Mouse (Mus musculus) myocyte (in vitro differentiated cells): ENCODE data around the gene Gm525. TPM values are rescaled to one million over a fixed set of nuclear protein-coding genes. Genes with fewer than 3 reads are reported as not detected.

Experiments
- H3K27me3 ChIP-seq: one replicate; pipeline ENCODE4 v1.6.1; 2011; ENCODE audit not compliant: control insufficient read depth, insufficient read depth, insufficient read length
- H3K36me3 ChIP-seq: one replicate; pipeline ENCODE4 v1.6.1; 2011; ENCODE audit not compliant: control insufficient read depth, insufficient read depth
- H3K4me2 ChIP-seq: one replicate; pipeline ENCODE4 v1.6.1; 2011; ENCODE audit warnings: low read depth, control low read depth
- H3K4me3 ChIP-seq: one replicate; pipeline ENCODE4 v1.5.1; 2011; ENCODE audit warnings: mild to moderate bottlenecking, control low read depth, moderate library complexity
- H3K79me2 ChIP-seq: one replicate; pipeline ENCODE4 v1.6.1; 2011; ENCODE audit not compliant: control insufficient read depth, insufficient read depth
- H3ac ChIP-seq: one replicate; pipeline ENCODE4 v1.6.1; 2011; ENCODE audit not compliant: control insufficient read depth, insufficient read length
- CEBPB ChIP-seq: IDR thresholded peaks from 2 replicates; pipeline ENCODE4 v1.6.1; 2011; ENCODE audit warnings: mild to moderate bottlenecking, moderate library complexity; ENCODE audit not compliant: poor library complexity, insufficient read depth, severe bottlenecking
- E2F4 ChIP-seq: IDR thresholded peaks from one replicate; pipeline ENCODE4 v1.6.1; 2011; ENCODE audit warnings: mild to moderate bottlenecking, control low read depth, moderate library complexity; ENCODE audit not compliant: insufficient read depth
- MAX ChIP-seq: IDR thresholded peaks from one replicate; pipeline ENCODE4 v1.6.1; 2011; ENCODE audit warnings: low read depth, mild to moderate bottlenecking, control low read depth
- MYOD1 ChIP-seq, 3 experiments: IDR thresholded peaks; one replicate each; pipeline ENCODE4 v1.6.1; 2011; ENCODE audit warnings: control low read depth in 2 of 3, low read depth in 2 of 3, mild to moderate bottlenecking in 2 of 3, moderate library complexity in 1 of 3; ENCODE audit not compliant: insufficient read length in 2 of 3, control insufficient read depth in 1 of 3
- MYOG ChIP-seq, 3 experiments: IDR thresholded peaks; one replicate each; pipeline ENCODE4 v1.6.1; 2011; ENCODE audit warnings: control low read depth in 2 of 3, low read depth in 2 of 3, mild to moderate bottlenecking in 2 of 3; ENCODE audit not compliant: insufficient read length in 2 of 3, control insufficient read depth in 1 of 3, insufficient read depth in 1 of 3
- POLR2A ChIP-seq: IDR thresholded peaks from one replicate; pipeline ENCODE4 v1.6.1; 2011; ENCODE audit warnings: low read depth, mild to moderate bottlenecking, control low read depth, moderate library complexity; ENCODE audit not compliant: insufficient read length
- POLR2AphosphoS2 ChIP-seq: IDR thresholded peaks from one replicate; pipeline ENCODE4 v1.6.1; 2011; ENCODE audit warnings: low read depth, control low read depth; ENCODE audit not compliant: insufficient read length
- REST ChIP-seq: IDR thresholded peaks from one replicate; pipeline ENCODE4 v1.6.1; 2011; ENCODE audit warnings: mild to moderate bottlenecking, control low read depth, moderate library complexity; ENCODE audit not compliant: insufficient read depth, insufficient read length
- SRF ChIP-seq: IDR thresholded peaks from one replicate; pipeline ENCODE4 v1.6.1; 2011; ENCODE audit warnings: low read depth; ENCODE audit not compliant: control insufficient read depth, insufficient read length
- TCF12 ChIP-seq: IDR thresholded peaks from one replicate; pipeline ENCODE4 v1.6.1; 2011; ENCODE audit warnings: mild to moderate bottlenecking, control low read depth; ENCODE audit not compliant: poor library complexity, insufficient read depth, severe bottlenecking
- TCF3 ChIP-seq: IDR thresholded peaks from one replicate; pipeline ENCODE4 v1.6.1; 2011; ENCODE audit warnings: low read depth, control low read depth; ENCODE audit not compliant: insufficient read length
- USF1 ChIP-seq: IDR thresholded peaks from one replicate; pipeline ENCODE4 v1.6.1; 2011; ENCODE audit warnings: low read depth, mild to moderate bottlenecking, control low read depth, moderate library complexity
- polyA plus RNA-seq: library from polyadenylated mRNA; unstranded; fragments of >200 nt; fragmentation: generic; extraction: Trizol; gene quantifications from one replicate; pipeline ENCODE4 v1.2.1, GENCODE M21; 2012; ENCODE audit warnings: missing spikeins

Gene Gm525
- polyA plus RNA-seq, 1 experiment = not detected

- H3K36me3 ChIP-seq = no peaks in the 10 kb centered on the region
- TF ChIP-seq E2F4 (no peak), MYOG (IDR thresholded peaks at IDR 0.05; ENCODE audit: control insufficient read depth in 1 of 3, insufficient read depth in 1 of 3, insufficient read length in 2 of 3, low read depth in 2 of 3) (no peak)
- H3ac ChIP-seq = no peak overlapping the region
- H3K27me3 ChIP-seq = no peaks in the 10 kb centered on the region
- no peaks in the 10 kb centered on the region for H3K79me2 ChIP-seq
- no peak overlapping the region for H3K4me2 ChIP-seq
- H3K4me3 ChIP-seq = no peak overlapping the region
Observed at GRCm38 (mm10) chr11:89107180-89107807, 33.7 kb downstream of the Gm525 start.

DNA sequence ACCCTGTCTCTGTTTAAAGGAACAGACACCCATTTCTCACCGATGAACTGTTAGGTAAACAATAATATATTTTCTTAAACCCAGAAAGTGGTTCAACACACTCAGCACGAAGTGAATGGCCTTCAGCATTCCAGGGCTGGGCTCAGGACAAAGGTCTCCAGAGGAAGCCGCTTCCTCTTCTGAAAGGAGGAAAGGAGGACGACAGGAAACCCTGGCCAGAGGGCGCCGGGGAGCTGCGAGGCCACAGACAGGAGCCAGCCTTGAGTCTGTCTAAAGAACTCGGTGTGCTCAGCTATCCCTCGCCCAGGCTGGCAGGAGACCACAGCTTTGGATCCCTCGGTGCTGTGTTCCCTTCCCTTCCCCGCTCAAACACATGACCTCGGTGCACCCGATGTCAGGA lies 50.8 kb downstream of the Gm525 start:
- Histone ChIP-seq H3K27me3 (peaks cover 6% of the 10 kb centered on the region), H3ac (no peak overlapping the region), H3K4me3 (no peak overlapping the region), H3K36me3 (no peaks in the 10 kb centered on the region), H3K79me2 (no peaks in the 10 kb centered on the region), H3K4me2 (no peak overlapping the region)
- no peak for TF ChIP-seq MAX
- no peak for TF ChIP-seq POLR2AphosphoS2
- TF ChIP-seq REST = no peak
- no peak for TF ChIP-seq USF1
- no peak for TF ChIP-seq SRF
- no peak for TF ChIP-seq CEBPB
- TF ChIP-seq E2F4 = no peak
- TF ChIP-seq TCF3 = no peak
- no peak for TF ChIP-seq MYOD1 (IDR thresholded peaks at IDR 0.05; ENCODE audit: control insufficient read depth in 1 of 3, insufficient read length in 2 of 3, low read depth in 2 of 3)

DNA sequence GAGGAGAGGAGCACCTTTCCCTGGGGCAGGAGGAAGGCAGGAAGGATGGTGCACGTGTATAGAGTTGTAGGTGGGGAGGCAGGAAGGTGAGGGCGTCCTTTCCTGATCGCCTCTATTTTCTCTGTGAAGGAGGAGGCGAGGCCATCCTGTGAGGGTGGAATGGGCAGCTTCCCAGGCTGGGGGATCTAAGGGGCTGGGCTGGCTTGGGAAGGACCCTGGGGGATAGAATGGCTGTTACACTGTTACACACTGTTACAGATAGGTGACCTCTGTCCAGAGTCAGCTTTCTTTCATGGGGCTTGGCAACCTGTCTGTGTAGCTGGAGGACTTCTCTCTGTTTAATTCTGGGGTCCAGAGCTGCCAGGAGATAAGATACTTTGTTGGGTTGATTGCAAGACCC lies 57.2 kb downstream of the Gm525 start:
- Histone ChIP-seq H3K36me3 (no peaks in the 10 kb centered on the region), H3ac (no peak overlapping the region), H3K4me3 (no peak overlapping the region), H3K27me3 (no peaks in the 10 kb centered on the region), H3K79me2 (no peaks in the 10 kb centered on the region), H3K4me2 (no peak overlapping the region)
- TF ChIP-seq E2F4 = no peak
- TF ChIP-seq MYOD1 (IDR thresholded peaks at IDR 0.05; ENCODE audit: control insufficient read depth in 1 of 3, insufficient read length in 2 of 3, low read depth in 2 of 3) = no peak
- TF ChIP-seq USF1 = no peak
- no peak for TF ChIP-seq SRF
- no peak for TF ChIP-seq MAX
- TF ChIP-seq CEBPB = no peak
- no peak for TF ChIP-seq POLR2AphosphoS2
- no peak for TF ChIP-seq POLR2A
- TF ChIP-seq REST = no peak
- no peak for TF ChIP-seq MYOG (IDR thresholded peaks at IDR 0.05; ENCODE audit: control insufficient read depth in 1 of 3, insufficient read depth in 1 of 3, insufficient read length in 2 of 3, low read depth in 2 of 3)
- TF ChIP-seq TCF12 = no peak
- no peak for TF ChIP-seq TCF3

DNA sequence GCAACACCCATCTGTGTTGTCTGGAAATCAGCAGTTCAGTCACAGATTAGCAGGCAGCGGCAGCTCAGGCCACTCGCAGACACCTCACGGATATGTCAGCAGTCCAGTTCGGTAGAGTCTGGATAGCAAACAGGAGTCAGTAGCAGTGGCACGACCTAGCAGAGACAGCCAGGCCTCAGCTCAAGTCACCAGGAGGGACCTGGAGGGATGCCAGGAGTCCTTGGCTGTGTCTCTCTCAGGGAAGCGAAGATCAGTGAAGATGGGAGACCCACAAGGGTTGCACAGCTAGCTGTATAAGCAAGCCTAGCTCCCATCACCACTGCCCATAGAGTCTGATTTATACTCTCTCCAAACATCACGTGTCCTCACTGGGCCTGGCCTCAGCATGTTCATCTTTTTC lies 58.8 kb downstream of the Gm525 start:
- H3K27me3 ChIP-seq = no peaks in the 10 kb centered on the region
- H3K4me3 ChIP-seq = no peak overlapping the region
- no peak overlapping the region for H3K4me2 ChIP-seq
- TF ChIP-seq E2F4 (no peak), REST (no peak)
- no peaks in the 10 kb centered on the region for H3K36me3 ChIP-seq
- no peaks in the 10 kb centered on the region for H3K79me2 ChIP-seq
- H3ac ChIP-seq = no peak overlapping the region

DNA sequence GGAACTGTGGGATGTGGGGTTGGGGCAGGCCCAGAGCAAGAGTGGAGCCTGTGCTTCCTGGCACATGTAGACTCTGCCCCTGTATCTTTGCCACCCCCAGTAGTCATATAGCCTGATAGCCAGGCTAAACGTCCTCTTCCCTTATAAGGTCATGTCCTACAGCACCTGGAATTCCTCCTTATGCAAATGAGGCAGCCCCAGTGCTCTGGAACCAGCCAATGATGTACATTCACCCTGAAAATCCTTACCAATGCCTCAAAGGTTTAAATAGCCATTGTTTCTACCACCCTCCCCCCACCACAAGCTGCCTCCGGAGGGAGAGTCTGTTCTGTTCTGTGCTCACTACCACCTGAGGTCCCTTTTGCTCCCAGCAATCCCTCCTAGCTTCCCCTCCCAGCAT lies 60.6 kb downstream of the Gm525 start:
- no peaks in the 10 kb centered on the region for H3K36me3 ChIP-seq
- TF ChIP-seq SRF = no peak
- no peak for TF ChIP-seq POLR2AphosphoS2
- no peak for TF ChIP-seq MYOG (IDR thresholded peaks at IDR 0.05; ENCODE audit: control insufficient read depth in 1 of 3, insufficient read depth in 1 of 3, insufficient read length in 2 of 3, low read depth in 2 of 3)
- TF ChIP-seq POLR2A = no peak
- TF ChIP-seq USF1 = no peak

DNA sequence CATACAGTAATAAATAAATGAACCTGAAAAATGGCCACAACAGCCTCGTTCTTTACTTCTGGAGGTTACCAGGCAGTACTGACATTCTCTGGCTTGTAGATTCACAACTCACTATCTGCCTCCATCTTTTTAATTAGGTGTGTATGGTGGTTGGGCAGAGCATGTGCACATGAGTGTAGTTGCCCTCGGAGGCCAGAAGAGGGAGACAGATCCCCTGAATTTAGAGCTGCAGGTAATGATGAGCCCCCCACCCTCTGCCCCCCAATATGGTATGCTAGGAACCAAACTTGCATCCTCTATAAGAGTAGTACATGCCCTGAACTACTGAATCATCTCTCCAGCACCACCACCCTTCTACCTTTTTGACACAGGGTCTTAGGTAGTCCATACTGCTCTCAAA lies 64.3 kb downstream of the Gm525 start:
- H3ac ChIP-seq = no peak overlapping the region
- TF ChIP-seq TCF12 = no peak
- no peak for TF ChIP-seq TCF3
- TF ChIP-seq CEBPB = no peak
- no peak for TF ChIP-seq POLR2AphosphoS2
- no peak for TF ChIP-seq USF1
- TF ChIP-seq MYOG (IDR thresholded peaks at IDR 0.05; ENCODE audit: control insufficient read depth in 1 of 3, insufficient read depth in 1 of 3, insufficient read length in 2 of 3, low read depth in 2 of 3) = no peak
- TF ChIP-seq REST = no peak
- TF ChIP-seq MYOD1 (IDR thresholded peaks at IDR 0.05; ENCODE audit: control insufficient read depth in 1 of 3, insufficient read length in 2 of 3, low read depth in 2 of 3) = no peak
- TF ChIP-seq E2F4 = no peak
- TF ChIP-seq MAX = no peak
- TF ChIP-seq SRF = no peak
- no peak for TF ChIP-seq POLR2A

More for the DNA sequence above, 60.6 kb downstream of the Gm525 start:
- H3ac ChIP-seq = no peak overlapping the region
- no peaks in the 10 kb centered on the region for H3K79me2 ChIP-seq
- H3K4me2 ChIP-seq = no peak overlapping the region
- H3K27me3 ChIP-seq = no peaks in the 10 kb centered on the region
- H3K4me3 ChIP-seq = no peak overlapping the region

More for the DNA sequence above, 64.3 kb downstream of the Gm525 start:
- H3K79me2 ChIP-seq = no peaks in the 10 kb centered on the region
- no peak overlapping the region for H3K4me2 ChIP-seq
- peaks cover 4% of the 10 kb centered on the region for H3K27me3 ChIP-seq
- H3K36me3 ChIP-seq = no peaks in the 10 kb centered on the region
- H3K4me3 ChIP-seq = no peak overlapping the region
